Comparison of ENCODE assay signal across 8 mouse cellular contexts in genomic region chr11:78984483-78985177, GRCm38 (mm10). TPM values are rescaled to one million over a fixed set of nuclear protein-coding genes. Genes with fewer than 3 reads are reported as not detected.
DNase-seq lines count a peak whose midpoint lies in the region; ATAC-seq and TF ChIP-seq lines count a peak whose summit lies in the region.

TSS of gene Lgals9 (minus strand) at chr11:78984946.

- H3K4me2 ChIP-seq in stomach, postnatal 0 days (replicated peaks; ENCODE audit: low read depth): peak within 1 kb of the TSS; percentile 53

- no peak for TF ChIP-seq EP300 in stomach, postnatal 0 days (optimal IDR thresholded peaks at IDR 0.05)

- peak within 1 kb of the TSS; percentile 40 for H3K4me3 ChIP-seq in stomach, postnatal 0 days (ENCODE audit: low read depth, low read length)

- peak; percentile 55 for DNase-seq in layer of hippocampus, adult 11-12 months (ENCODE audit: low spot score)
- DNase-seq in layer of hippocampus, adult 18-20 months (ENCODE audit: low spot score in 2 of 2): no peak
- DNase-seq in adrenal gland, postnatal 14 days: peak; percentile 75
- DNase-seq in heart, adult 11 months: peak; percentile 99
- peak; percentile 81 for DNase-seq in kidney, adult 9 months
- DNase-seq in lung, postnatal 36 days: peak; percentile 96
- peak; percentile 82 for DNase-seq in stomach, postnatal 0 days (ENCODE audit: low spot score)

- peak within 1 kb of the TSS; percentile 73 for H3K27ac ChIP-seq in stomach, postnatal 0 days (replicated peaks)

- no peak for TF ChIP-seq CTCF in stomach, postnatal 0 days (IDR thresholded peaks at IDR 0.05; ENCODE audit: low read depth)

- 34% methylated on average over 10 of the region's 10 CpGs for WGBS in stomach, postnatal 0 days

- peaks cover 2% of the 10 kb centered on the region; the same call in 1 of the 2 replicates for H3K4me1 ChIP-seq in stomach, postnatal 0 days (replicated peaks; ENCODE audit: control insufficient read depth, insufficient read depth)

- H3K9me3 ChIP-seq in stomach, postnatal 0 days (ENCODE audit: control insufficient read depth, low read length): no peaks in the 10 kb centered on the region

- peak; percentile 88 for ATAC-seq in stomach, postnatal 0 days (ENCODE audit: low FRiP score, low TSS enrichment)
- no peak for ATAC-seq in cerebellum, adult (ENCODE audit: insufficient number of reproducible peaks, low FRiP score, low TSS enrichment)

- no peaks in the 10 kb centered on the region for H3K36me3 ChIP-seq in stomach, postnatal 0 days (ENCODE audit: control insufficient read depth, insufficient read depth, low read length)

- peak within 1 kb of the TSS; percentile 38 for H3K9ac ChIP-seq in stomach, postnatal 0 days (ENCODE audit: low read length)

- H3K27me3 ChIP-seq in stomach, postnatal 0 days (ENCODE audit: control insufficient read depth, insufficient read depth, low read length): no peaks in the 10 kb centered on the region

RNA-seq across cellular contexts. Expression of gene Lgals9, which starts in this region (rescaled TPM):
- 1 to 10 TPM; 3.7 to 3.9 TPM for total RNA-seq in layer of hippocampus, adult 18-20 months (2021)
- total RNA-seq in adrenal gland, postnatal 14 days (2021): 39.8 and 79.2 TPM in 2 replicates
- polyA plus RNA-seq in stomach, postnatal 0 days (2015; fragmentation: Nextera tagmentation; extraction: Ambion mirVana): 412 and 435 TPM in 2 replicates

Comparison
In these comparisons a context has a peak if more than half of its experiments do, and no peak if none do; other contexts are left out.
1. DNase-seq: peak in layer of hippocampus, adult 11-12 months (single experiment), adrenal gland, postnatal 14 days (single experiment), heart, adult 11 months (single experiment), kidney, adult 9 months (single experiment), lung, postnatal 36 days (single experiment) and stomach, postnatal 0 days (single experiment); none in layer of hippocampus, adult 18-20 months (0 of 2).